Mouse (Mus musculus): ENCODE results near the gene Gm10053. TPM values are rescaled to one million over a fixed set of nuclear protein-coding genes. Genes with fewer than 3 reads are reported as not detected.
A peak's percentile ranks its signal among the peaks of the same experiment; 100 is the strongest.

Gene Gm10053
- total RNA-seq, 2 experiments from 2014 or later, result 136 to 140 TPM

GRCm38 (mm10) chr19:24898737-24899577 is 23.5 kb downstream of the Gm10053 start:
- intact Hi-C loops (cut with DNase I), result no loop called here
- DNase-seq, result no peak

- intact Hi-C loops (cut with DNase I), result no loop called here
Observed at GRCm38 (mm10) chr19:24899578-24900544, 24.4 kb downstream of the Gm10053 start.

GRCm38 (mm10) chr19:24900581-24901220 is 25.2 kb downstream of the Gm10053 start, which contains the start of gene Foxd4:
Foxd4 (minus strand) TSS chr19:24901197.
- intact Hi-C loops (cut with DNase I), result no loop called here
- no peak for DNase-seq

More at GRCm38 (mm10) chr19:24899578-24900544, 24.4 kb downstream of the Gm10053 start:
- peak; percentile 12 for DNase-seq

DNA sequence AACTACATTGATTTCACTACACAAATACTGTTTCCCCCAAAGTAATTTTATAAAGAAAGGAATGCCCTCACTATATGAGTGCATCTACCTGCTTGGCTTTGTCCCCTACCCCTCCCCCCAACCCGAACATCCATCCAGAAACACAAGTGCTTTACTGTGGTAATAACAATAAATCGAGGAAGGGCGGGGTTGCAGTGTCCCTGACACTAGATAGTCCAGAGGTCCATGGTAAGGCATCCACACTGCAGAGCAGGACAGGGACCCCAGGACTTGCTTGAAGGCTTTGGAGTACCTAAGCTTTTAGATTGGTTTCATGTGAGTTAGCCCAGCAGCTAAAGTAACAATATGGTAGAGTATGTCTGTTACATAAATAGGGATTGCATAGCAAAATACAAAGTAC is 26.2 kb downstream of the Gm10053 start:
- no peak for DNase-seq
- intact Hi-C loops (cut with DNase I), result no loop called here

DNA sequence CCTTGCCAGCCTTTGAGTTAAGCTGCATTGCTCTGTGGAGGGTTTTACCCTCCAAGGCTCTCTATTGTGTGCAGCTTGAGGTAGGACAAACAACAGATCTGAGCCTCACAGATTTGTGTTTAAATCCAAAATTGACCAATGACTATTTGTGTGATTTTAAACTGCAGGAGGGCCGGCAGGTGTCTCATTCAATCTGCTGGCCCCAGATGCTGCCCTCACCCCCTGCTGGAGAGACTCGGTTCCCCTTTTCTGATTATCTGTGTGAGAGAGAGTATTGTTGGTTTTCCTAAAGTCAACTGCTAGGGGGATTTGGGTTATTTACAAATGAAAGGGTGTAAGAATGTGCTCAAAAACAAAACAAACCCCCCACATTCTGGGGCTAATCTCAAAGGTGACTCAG is 26.8 kb downstream of the Gm10053 start:
- intact Hi-C loops (cut with DNase I), result no loop called here
- no peak for DNase-seq

- DNase-seq, result no peak
- intact Hi-C loops (cut with DNase I), result no loop called here
Observed at GRCm38 (mm10) chr19:24902821-24903220, 27.3 kb downstream of the Gm10053 start.

DNA sequence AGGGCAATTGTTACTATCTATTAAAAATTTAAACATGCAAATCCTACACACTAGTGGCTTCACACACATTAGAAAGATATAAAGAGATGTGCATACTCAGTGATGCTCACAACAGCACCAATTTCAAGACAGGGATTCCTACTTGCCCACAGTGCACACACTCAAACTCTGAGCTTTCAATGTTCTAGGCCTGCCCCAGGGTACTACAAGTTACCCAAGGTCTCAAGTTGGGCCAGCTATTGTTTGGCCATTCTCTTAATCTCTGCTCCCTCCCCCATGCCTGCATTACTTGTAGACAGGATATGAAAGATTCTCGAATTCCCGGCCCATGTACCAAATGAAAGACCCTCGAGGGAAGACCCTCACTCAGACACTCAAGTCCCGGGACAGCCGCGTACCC is 32.2 kb downstream of the Gm10053 start:
- DNase-seq, result no peak
- intact Hi-C loops (cut with DNase I), result no loop called here

DNA sequence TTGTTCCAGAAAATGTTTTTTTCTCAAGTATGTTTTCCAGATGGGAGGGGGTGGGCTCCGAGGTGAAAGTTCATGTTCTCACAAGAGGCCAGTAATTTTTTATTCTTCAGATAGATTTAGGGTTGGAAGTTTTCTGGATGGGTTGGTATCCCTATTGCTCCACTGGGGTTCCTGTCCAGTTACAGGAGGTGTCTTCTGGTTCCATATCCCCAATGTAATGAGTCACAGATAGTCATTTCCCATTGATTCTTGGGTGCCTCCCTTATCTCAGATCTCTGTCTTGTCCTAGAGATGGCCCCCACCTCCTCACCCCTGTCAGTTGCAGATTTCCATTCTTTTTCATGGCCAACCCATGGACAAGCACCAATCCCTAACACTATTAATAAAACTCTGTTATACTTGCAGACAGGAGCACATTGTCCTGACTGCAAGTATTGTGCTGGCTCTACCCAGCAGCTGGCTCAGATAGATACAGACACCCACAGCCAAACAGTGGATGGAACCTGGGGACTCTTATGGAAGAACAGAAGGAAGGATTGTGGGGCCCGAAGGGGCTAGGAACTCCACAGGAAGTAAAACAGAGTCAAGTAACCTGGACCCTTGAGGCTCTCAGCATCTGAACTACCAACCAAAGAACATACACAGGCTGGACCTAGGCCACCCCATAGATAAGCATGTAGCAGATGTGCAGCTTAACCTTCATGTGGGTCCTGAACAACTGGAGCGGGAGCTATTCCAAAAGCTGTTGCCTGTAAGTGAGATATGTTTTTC is 33.1 kb downstream of the Gm10053 start:
- intact Hi-C loops (cut with DNase I), result no loop called here
- DNase-seq, result no peak

DNA sequence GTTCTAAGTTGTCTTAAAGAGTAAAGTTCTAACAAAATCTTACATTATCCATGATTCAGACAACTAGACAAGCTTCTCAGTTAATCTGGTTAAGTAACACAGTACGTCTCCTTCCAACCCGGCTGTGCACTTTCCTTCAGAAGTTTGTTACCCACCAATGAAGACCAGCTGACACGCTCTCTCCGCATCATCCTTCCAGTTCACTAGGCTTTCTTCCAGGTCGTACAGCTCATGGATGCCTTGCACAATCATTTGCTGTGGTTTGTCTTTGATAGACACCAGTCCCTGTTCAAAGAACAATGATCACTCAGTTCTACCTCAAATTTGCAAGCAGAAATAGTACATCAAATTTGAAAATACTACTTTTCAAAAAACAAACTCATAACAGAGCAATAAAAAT is 45.4 kb downstream of the Gm10053 start:
- intact Hi-C loops (cut with DNase I), result no loop called here
- no peak for DNase-seq

Other genes starting within 250 kb of the Gm10053 start
- under 1 TPM; 0.50 to 0.76 TPM for gene Tmem252, start 201.7 kb upstream of the Gm10053 start, total RNA-seq (2021)
- gene Pgm5, start 13.8 kb upstream of the Gm10053 start, total RNA-seq (2021), result 1 to 10 TPM; 5.0 to 7.2 TPM
- gene Foxd4, start 25.5 kb downstream of the Gm10053 start, total RNA-seq (2021), result not detected
- gene Cbwd1, start 85.9 kb downstream of the Gm10053 start, total RNA-seq (2021), result 10 to 100 TPM; 10.0 to 10.9 TPM
- gene Dock8, start 123.8 kb downstream of the Gm10053 start, total RNA-seq (2021), result 1 to 10 TPM; 1.3 TPM

All from left cerebral cortex, postnatal 4 days (tissue).